Mouse (Mus musculus): ENCODE data around the gene Apol10a. TPM values are rescaled to one million over a fixed set of nuclear protein-coding genes. Genes with fewer than 3 reads are reported as not detected.
"Not testable (repeated sequence)": the region's sequence is repeated elsewhere in the genome, so short reads cannot be mapped to it uniquely, and the experiment has no call there.

Apol10a gene
- under 1 TPM in 1 of 2 experiments, not detected in 1; 0.07 TPM for total RNA-seq (2021)
- not detected in 2 replicates for polyA plus RNA-seq (2012; rRNA removed)
- long read RNA-seq = 0 reads

GRCm38 (mm10) chr15:77476693-77477092 lies at the start of gene Apol10a:
Apol10a (plus strand) TSS chr15:77477047.
- H3K27ac ChIP-seq; DNase-seq; intact Hi-C loops (cut with DNase I); H3K79me2 ChIP-seq (replicated peaks; ENCODE audit: control insufficient read depth, insufficient read depth, low read length); H3K9ac ChIP-seq (ENCODE audit: low read depth, low read length); H3K36me3 ChIP-seq (ENCODE audit: control insufficient read depth, insufficient read depth, low read length); H3K4me1 ChIP-seq (ENCODE audit: control insufficient read depth, insufficient read depth, low read length); H3K4me3 ChIP-seq; H3K27me3 ChIP-seq (ENCODE audit: control insufficient read depth, insufficient read depth, low read length): not testable (repeated sequence)
- 60% methylated on average over 2 of the region's 2 CpGs for WGBS

DNA sequence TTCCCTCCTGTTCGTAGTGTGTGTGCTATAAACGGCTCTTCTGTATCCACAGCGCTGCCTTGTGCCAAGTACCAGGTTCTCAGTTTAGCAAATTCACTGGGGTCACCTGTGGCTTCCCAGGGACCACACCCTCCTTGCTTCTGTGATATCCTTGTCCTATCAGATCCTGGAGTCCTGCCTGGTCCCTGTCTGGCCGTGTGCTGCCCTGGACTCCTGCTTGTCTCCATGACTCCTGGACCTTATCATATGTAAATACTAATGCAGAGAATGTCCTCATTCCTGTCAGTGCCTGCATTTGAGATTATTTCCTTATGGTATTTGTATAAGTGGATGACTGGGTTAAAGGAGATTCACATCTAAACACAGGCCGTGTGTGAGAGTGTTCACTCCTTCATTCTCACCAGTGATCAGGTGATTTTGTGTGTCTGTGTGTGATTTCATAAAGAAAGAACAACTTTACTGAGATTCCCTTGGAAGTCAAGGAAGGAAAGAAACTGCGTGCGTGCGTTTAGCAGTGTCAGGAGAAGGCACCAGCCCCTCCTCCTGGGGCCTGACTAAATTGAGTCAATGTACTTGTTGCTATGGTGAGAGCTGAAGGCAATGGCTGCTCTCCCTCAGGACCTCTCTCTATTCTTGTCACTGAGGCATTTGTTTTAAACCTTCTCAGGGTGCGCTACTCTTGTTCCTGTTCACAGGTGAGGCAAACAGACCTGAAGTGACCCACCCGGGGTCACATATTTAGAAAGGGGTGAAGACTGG lies 48.0 kb upstream of the Apol10a start:
- H3K27ac ChIP-seq; H3K36me3 ChIP-seq (ENCODE audit: control insufficient read depth, insufficient read depth, low read length); H3K4me1 ChIP-seq (ENCODE audit: control insufficient read depth, insufficient read depth, low read length); H3K9ac ChIP-seq (ENCODE audit: low read depth, low read length); intact Hi-C loops (cut with DNase I); DNase-seq; H3K79me2 ChIP-seq (replicated peaks; ENCODE audit: control insufficient read depth, insufficient read depth, low read length); H3K27me3 ChIP-seq (ENCODE audit: control insufficient read depth, insufficient read depth, low read length); H3K4me3 ChIP-seq: not testable (repeated sequence)
- WGBS = 31% methylated on average over 9 of the region's 10 CpGs

GRCm38 (mm10) chr15:77444746-77445145 lies 32.1 kb upstream of the Apol10a start:
- H3K36me3 ChIP-seq (ENCODE audit: control insufficient read depth, insufficient read depth, low read length); H3K4me3 ChIP-seq; H3K27me3 ChIP-seq (ENCODE audit: control insufficient read depth, insufficient read depth, low read length); intact Hi-C loops (cut with DNase I); H3K4me1 ChIP-seq (ENCODE audit: control insufficient read depth, insufficient read depth, low read length); H3K79me2 ChIP-seq (replicated peaks; ENCODE audit: control insufficient read depth, insufficient read depth, low read length); H3K9ac ChIP-seq (ENCODE audit: low read depth, low read length); DNase-seq; H3K27ac ChIP-seq: not testable (repeated sequence)
- 65% methylated on average over 8 of the region's 8 CpGs for WGBS

DNA sequence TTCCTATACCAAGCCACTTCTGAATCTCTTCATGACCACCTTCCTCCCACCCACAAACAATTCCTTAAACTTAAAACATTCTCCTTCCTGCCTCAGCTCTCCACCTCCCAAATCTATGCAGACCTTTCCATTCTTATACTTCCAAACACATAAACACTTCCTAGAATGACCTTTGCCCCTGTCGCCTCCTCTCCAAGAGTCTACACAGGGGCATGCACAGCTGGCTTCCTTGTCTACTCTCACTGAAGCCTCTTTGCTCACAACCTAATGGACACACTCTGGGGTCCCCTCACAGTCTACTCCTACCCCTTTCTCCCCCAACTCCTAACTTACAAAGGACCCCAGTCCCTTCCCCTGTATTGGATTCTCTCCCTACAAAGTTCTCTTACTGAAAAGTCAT lies 31.2 kb upstream of the Apol10a start:
- H3K36me3 ChIP-seq (ENCODE audit: control insufficient read depth, insufficient read depth, low read length); intact Hi-C loops (cut with DNase I); H3K4me1 ChIP-seq (ENCODE audit: control insufficient read depth, insufficient read depth, low read length); H3K27ac ChIP-seq; H3K79me2 ChIP-seq (replicated peaks; ENCODE audit: control insufficient read depth, insufficient read depth, low read length); H3K27me3 ChIP-seq (ENCODE audit: control insufficient read depth, insufficient read depth, low read length); H3K4me3 ChIP-seq; DNase-seq; H3K9ac ChIP-seq (ENCODE audit: low read depth, low read length): not testable (repeated sequence)
- WGBS = 70% methylated on average over 1 of the region's 1 CpGs

DNA sequence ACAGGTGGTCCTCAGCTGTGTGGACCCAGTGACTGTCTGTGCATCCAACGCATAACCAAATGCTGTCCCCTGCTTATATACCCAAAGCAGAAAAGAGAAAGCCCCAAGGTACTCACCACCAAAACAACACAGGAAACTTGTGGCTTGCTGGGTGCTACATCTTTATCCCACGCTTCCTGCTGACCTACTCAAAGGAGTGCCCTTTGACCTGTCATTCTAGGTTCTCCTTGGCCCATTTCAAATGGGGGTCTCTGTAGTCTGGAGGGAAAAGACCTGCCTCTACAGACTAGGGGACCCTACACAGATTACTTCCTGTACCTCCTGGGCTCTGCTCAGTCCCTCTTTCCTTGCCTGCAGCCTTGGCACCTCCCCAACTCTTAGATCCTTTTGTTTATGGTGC lies 29.5 kb upstream of the Apol10a start, which contains the start of gene Apol7b:
TSS of gene Apol7b (minus strand) at position 101 of the 400 bp plus-strand sequence.
- H3K79me2 ChIP-seq (replicated peaks; ENCODE audit: control insufficient read depth, insufficient read depth, low read length); DNase-seq; intact Hi-C loops (cut with DNase I); H3K4me1 ChIP-seq (ENCODE audit: control insufficient read depth, insufficient read depth, low read length); H3K27me3 ChIP-seq (ENCODE audit: control insufficient read depth, insufficient read depth, low read length); H3K36me3 ChIP-seq (ENCODE audit: control insufficient read depth, insufficient read depth, low read length); H3K4me3 ChIP-seq; H3K27ac ChIP-seq; H3K9ac ChIP-seq (ENCODE audit: low read depth, low read length): not testable (repeated sequence)
- 87% methylated on average over 2 of the region's 2 CpGs for WGBS

- DNase-seq = peak in 1 of 2 experiments; percentile 3
- H3K9ac ChIP-seq (ENCODE audit: low read depth, low read length); H3K27me3 ChIP-seq (ENCODE audit: control insufficient read depth, insufficient read depth, low read length); H3K4me1 ChIP-seq (ENCODE audit: control insufficient read depth, insufficient read depth, low read length); H3K27ac ChIP-seq; intact Hi-C loops (cut with DNase I); H3K79me2 ChIP-seq (replicated peaks; ENCODE audit: control insufficient read depth, insufficient read depth, low read length); H3K4me3 ChIP-seq; H3K36me3 ChIP-seq (ENCODE audit: control insufficient read depth, insufficient read depth, low read length): not testable (repeated sequence)
- 37% methylated on average over 10 of the region's 10 CpGs for WGBS
- peak; percentile 38 for TF ChIP-seq CTCF (IDR thresholded peaks at IDR 0.05)
Observed at GRCm38 (mm10) chr15:77449927-77450326, 26.9 kb upstream of the Apol10a start.

- 80% methylated on average over 7 of the region's 7 CpGs for whole genome bisulfite sequencing
- H3K4me3 ChIP-seq; H3K36me3 ChIP-seq (ENCODE audit: control insufficient read depth, insufficient read depth, low read length); H3K27ac ChIP-seq; intact Hi-C loops (cut with DNase I); DNase-seq; H3K4me1 ChIP-seq (ENCODE audit: control insufficient read depth, insufficient read depth, low read length); H3K79me2 ChIP-seq (replicated peaks; ENCODE audit: control insufficient read depth, insufficient read depth, low read length); H3K27me3 ChIP-seq (ENCODE audit: control insufficient read depth, insufficient read depth, low read length); H3K9ac ChIP-seq (ENCODE audit: low read depth, low read length): not testable (repeated sequence)
Observed at GRCm38 (mm10) chr15:77474699-77475390, 2.0 kb upstream of the Apol10a start.
